In genomic region chr11:116935354-116935753, GRCm38 (mm10) we compare ENCODE assay signal across 17 mouse cellular contexts. TPM values are rescaled to one million over a fixed set of nuclear protein-coding genes. Genes with fewer than 3 reads are reported as not detected.
DNase-seq lines count a peak whose midpoint lies in the region; ATAC-seq and TF ChIP-seq lines count a peak whose summit lies in the region.
"Had no signal": no experiment of that assay in that cellular context is flagged by ENCODE, and none has a peak within 500 bp of the region (broad histone marks: within the 10 kb centered on the region; RNA-seq: fewer than 3 reads in every experiment).

No protein-coding gene starts in this region.

- no peaks in the 10 kb centered on the region for H3K4me1 ChIP-seq in kidney, postnatal 0 days (replicated peaks; ENCODE audit: insufficient read depth, low read length)
- H3K4me1 ChIP-seq in neural tube, embryonic 14.5 days (ENCODE audit: control insufficient read depth, insufficient read depth, low read length), result peaks cover 31% of the 10 kb centered on the region

- H3K27me3 ChIP-seq in kidney, postnatal 0 days (ENCODE audit: insufficient read depth, low read length), result no peaks in the 10 kb centered on the region
- no peaks in the 10 kb centered on the region for H3K27me3 ChIP-seq in neural tube, embryonic 14.5 days (ENCODE audit: control insufficient read depth, insufficient read depth, low read length)
- H3K27me3 ChIP-seq: embryonic facial prominence, embryonic 15.5 days; lung, embryonic 15.5 days had no signal

- no peak overlapping the region for H3K4me2 ChIP-seq in kidney, postnatal 0 days (ENCODE audit: low read length)
- H3K4me2 ChIP-seq in neural tube, embryonic 14.5 days (ENCODE audit: low read depth, low read length), result no peak overlapping the region
- H3K4me2 ChIP-seq: embryonic facial prominence, embryonic 15.5 days; lung, embryonic 15.5 days had no signal

- no peak overlapping the region for H3K9ac ChIP-seq in kidney, postnatal 0 days (ENCODE audit: low read depth, low read length)
- no peak overlapping the region for H3K9ac ChIP-seq in neural tube, embryonic 14.5 days (replicated peaks; ENCODE audit: low read depth, low read length)
- H3K9ac ChIP-seq: embryonic facial prominence, embryonic 15.5 days; lung, embryonic 15.5 days had no signal

- DNase-seq in embryo, embryonic 10 days (ENCODE audit: low spot score), result peak; percentile 31
- no peak for DNase-seq in embryo, embryonic 9.5 days (ENCODE audit: extremely low spot score)
- peak; percentile 64 for DNase-seq in kidney, postnatal 0 days (ENCODE audit: low spot score)
- DNase-seq in kidney, adult 18-20 months, result no peak
- DNase-seq in mesoderm, embryonic 11.5 days (ENCODE audit: low read depth, low spot score), result peak; percentile 76
- no peak for DNase-seq in lung, postnatal 4 days
- no peak for DNase-seq in adrenal gland, postnatal 36 days
- DNase-seq: heart, adult 2 months; heart, postnatal 36 days; kidney, postnatal 14 days; layer of hippocampus, postnatal 36 days; liver had no signal

- ATAC-seq in kidney, postnatal 0 days (replicated peaks; ENCODE audit: low FRiP score, low read depth), result 0 out of 2 replicates have a peak, but pooled peaks have one; percentile 21
- peak; percentile 75; the same call in 1 of the 2 replicates for ATAC-seq in neural tube, embryonic 14.5 days (ENCODE audit: low read depth)
- ATAC-seq: Patski had no signal

- no peaks in the 10 kb centered on the region for H3K9me3 ChIP-seq in kidney, postnatal 0 days (replicated peaks; ENCODE audit: low read length)
- no peaks in the 10 kb centered on the region for H3K9me3 ChIP-seq in neural tube, embryonic 14.5 days (ENCODE audit: control insufficient read depth, low read length)
- H3K9me3 ChIP-seq: embryonic facial prominence, embryonic 15.5 days; lung, embryonic 15.5 days had no signal

- no peaks in the 10 kb centered on the region for H3K36me3 ChIP-seq in kidney, postnatal 0 days (ENCODE audit: insufficient read depth, low read length)
- H3K36me3 ChIP-seq in neural tube, embryonic 14.5 days (ENCODE audit: control insufficient read depth, insufficient read depth, low read length), result peaks cover 17% of the 10 kb centered on the region; the same call in 1 of the 2 replicates
- H3K36me3 ChIP-seq: embryonic facial prominence, embryonic 15.5 days; lung, embryonic 15.5 days had no signal

- H3K27ac ChIP-seq in kidney, postnatal 0 days, result no peak overlapping the region
- peak overlapping the region; percentile 72 for H3K27ac ChIP-seq in neural tube, embryonic 14.5 days (ENCODE audit: low read depth, low read length)
- H3K27ac ChIP-seq: embryonic facial prominence, embryonic 15.5 days; heart, adult 2 months; lung, embryonic 15.5 days; stomach, postnatal 0 days had no signal

- TF ChIP-seq CTCF in kidney, postnatal 0 days (IDR thresholded peaks at IDR 0.05; ENCODE audit: low read depth), result no peak

- 13% methylated on average over 8 of the region's 9 CpGs for WGBS in kidney, postnatal 0 days
- WGBS in neural tube, embryonic 14.5 days, result 8% methylated on average over 8 of the region's 9 CpGs

- H3K4me3 ChIP-seq in kidney, postnatal 0 days (replicated peaks; ENCODE audit: low read depth, low read length), result no peak overlapping the region
- no peak overlapping the region for H3K4me3 ChIP-seq in neural tube, embryonic 14.5 days (ENCODE audit: low read depth, low read length)
- H3K4me3 ChIP-seq: embryonic facial prominence, embryonic 15.5 days; heart, adult 2 months; lung, embryonic 15.5 days had no signal

RNA-seq across cellular contexts. Expression of gene Mgat5b, which starts 16.7 kb away (rescaled TPM):
- polyA plus RNA-seq in kidney, postnatal 0 days (2015; fragmentation: Nextera tagmentation; extraction: Ambion mirVana), result 0.24 TPM in 1 of 2 replicates, not detected in the other
- 21.2 and 21.6 TPM in 2 replicates for polyA plus RNA-seq in neural tube, embryonic 14.5 days (2014; fragmentation: Nextera tagmentation; extraction: Ambion mirVana)
- total RNA-seq in adrenal gland, postnatal 36 days (2021), result 1 to 10 TPM in 1 of 2 experiments, under 1 TPM in 1; 0.36 to 1.1 TPM

Comparison
In these comparisons a context has a peak if more than half of its experiments do, and no peak if none do; other contexts are left out.
1. DNase-seq: peak in embryo, embryonic 10 days (single experiment), kidney, postnatal 0 days (single experiment) and mesoderm, embryonic 11.5 days (single experiment); none in embryo, embryonic 9.5 days (single experiment), kidney, adult 18-20 months (single experiment), lung, postnatal 4 days (0 of 2) and adrenal gland, postnatal 36 days (0 of 2).
2. RNA of gene Mgat5b, which starts 16.7 kb away (polyA plus RNA-seq): 21.2 to 21.6 TPM in neural tube, embryonic 14.5 days; 0.24 TPM in kidney, postnatal 0 days; every median in the first group is over 10 times any median in the second.